Mouse (Mus musculus) heart, postnatal 4 days (tissue): ENCODE measurements around the gene Fgfr2. TPM values are rescaled to one million over a fixed set of nuclear protein-coding genes. Genes with fewer than 3 reads are reported as not detected.

Experiments used
- DNase-seq: peaks from one replicate; pipeline ENCODE4 v3.0.0; 2021
- total RNA-seq, 2 experiments: library from RNA; stranded (reverse); gene quantifications; 2 replicates each; pipeline ENCODE4 v1.2.3; 2021

Fgfr2 gene
- total RNA-seq, 2 experiments from 2014 or later, result 10.2 to 10.6 TPM

GRCm38 (mm10) chr7:132800868-132801267 is 322.3 kb downstream of the Fgfr2 start:
- DNase-seq, result no peak

- peak; percentile 34 for DNase-seq
Observed at GRCm38 (mm10) chr7:132799119-132800016, 323.8 kb downstream of the Fgfr2 start.

- DNase-seq, result no peak
Observed at GRCm38 (mm10) chr7:132795141-132795540, 328.0 kb downstream of the Fgfr2 start.

- no peak for DNase-seq
Observed at GRCm38 (mm10) chr7:132793467-132793866, 329.7 kb downstream of the Fgfr2 start.

GRCm38 (mm10) chr7:132790447-132791219 is 332.5 kb downstream of the Fgfr2 start:
- DNase-seq, result no peak

- no peak for DNase-seq
Observed at GRCm38 (mm10) chr7:132788826-132789225, 334.3 kb downstream of the Fgfr2 start.

- no peak for DNase-seq
Observed at GRCm38 (mm10) chr7:132787496-132788190, 335.5 kb downstream of the Fgfr2 start.

- no peak for DNase-seq
Observed at GRCm38 (mm10) chr7:132787022-132787421, 336.1 kb downstream of the Fgfr2 start.

- no peak for DNase-seq
Observed at GRCm38 (mm10) chr7:132786522-132786921, 336.6 kb downstream of the Fgfr2 start.

- DNase-seq, result peak; percentile 54
Observed at GRCm38 (mm10) chr7:132786011-132786410, 337.1 kb downstream of the Fgfr2 start.

GRCm38 (mm10) chr7:132784101-132784500 is 339.0 kb downstream of the Fgfr2 start:
- no peak for DNase-seq

GRCm38 (mm10) chr7:132781850-132782249 is 341.3 kb downstream of the Fgfr2 start:
- no peak for DNase-seq

- no peak for DNase-seq
Observed at GRCm38 (mm10) chr7:132781130-132781814, 341.9 kb downstream of the Fgfr2 start.

- DNase-seq, result no peak
Observed at GRCm38 (mm10) chr7:132780611-132781010, 342.5 kb downstream of the Fgfr2 start.

GRCm38 (mm10) chr7:132778630-132779029 is 344.5 kb downstream of the Fgfr2 start:
- peak; percentile 69 for DNase-seq

GRCm38 (mm10) chr7:132777728-132778453 is 345.3 kb downstream of the Fgfr2 start:
- no peak for DNase-seq

- DNase-seq, result no peak
Observed at GRCm38 (mm10) chr7:132777117-132777516, 346.0 kb downstream of the Fgfr2 start.

- DNase-seq, result no peak
Observed at GRCm38 (mm10) chr7:132776338-132777111, 346.6 kb downstream of the Fgfr2 start.

- DNase-seq, result no peak
Observed at GRCm38 (mm10) chr7:132775922-132776321, 347.2 kb downstream of the Fgfr2 start.

- peak; percentile 76 for DNase-seq
Observed at GRCm38 (mm10) chr7:132775333-132775732, 347.8 kb downstream of the Fgfr2 start.
